Mouse (Mus musculus) intestine, embryonic 14.5 days (tissue): ENCODE measurements at regions not wholly inside any gene's neighbourhood (a gene's known extent, or its start where the extent isn't known, plus 50 kb on each side); places are given as distances from the start of the nearest gene placed in this dataset.
A peak's percentile ranks its signal among the peaks of the same experiment; 100 is the strongest.

Experiments
- ATAC-seq: fragments of 200-750 bp; cut with Nextera tagmentation; replicated peaks from 2 replicates; pipeline ENCODE4 v1.8.0; 2017; ENCODE audit warnings: low read depth, moderate number of reproducible peaks, moderate TSS enrichment, moderate library complexity; ENCODE audit not compliant: low FRiP score, low TSS enrichment
- DNase-seq: peaks from one replicate; pipeline ENCODE4 v3.0.0-alpha.2; 2018; ENCODE audit warnings: low spot score
- H3K27ac ChIP-seq: fragments of 300-500 bp; sonication (generic); 2 replicates; pipeline ENCODE4 v1.5.1; 2014; ENCODE audit warnings: low read depth, mild to moderate bottlenecking, control low read depth
- H3K27me3 ChIP-seq: fragments of 300-500 bp; sonication (generic); replicated peaks from 2 replicates; pipeline ENCODE4 v1.6.1; 2014; ENCODE audit warnings: low read length, control low read depth; ENCODE audit not compliant: control insufficient read depth, insufficient read depth
- H3K36me3 ChIP-seq: fragments of 300-500 bp; sonication (generic); 2 replicates; pipeline ENCODE4 v1.6.1; 2014; ENCODE audit warnings: low read length, control low read depth; ENCODE audit not compliant: control insufficient read depth, insufficient read depth
- H3K4me1 ChIP-seq: fragments of 300-500 bp; sonication (generic); replicated peaks from 2 replicates; pipeline ENCODE4 v1.6.1; 2014; ENCODE audit warnings: low read length, control low read depth, mixed read lengths; ENCODE audit not compliant: control insufficient read depth, insufficient read depth
- H3K4me2 ChIP-seq: fragments of 300-500 bp; sonication (generic); 2 replicates; pipeline ENCODE4 v1.6.1; 2014; ENCODE audit warnings: low read length
- H3K4me3 ChIP-seq: fragments of 300-500 bp; sonication (generic); 2 replicates; pipeline ENCODE4 v1.5.1; 2014; ENCODE audit warnings: low read depth, low read length, control low read depth, mixed read lengths
- H3K9ac ChIP-seq: fragments of 300-500 bp; sonication (generic); 2 replicates; pipeline ENCODE4 v1.6.1; 2014; ENCODE audit warnings: mild to moderate bottlenecking, low read length
- H3K9me3 ChIP-seq: fragments of 300-500 bp; sonication (generic); 2 replicates; pipeline ENCODE4 v1.6.1; 2016; ENCODE audit warnings: low read length, control low read depth; ENCODE audit not compliant: control insufficient read depth
- WGBS: fragments of 180-500 bp; shearing (Covaris S2); extraction: QIAGEN DNeasy Blood & Tissue Kit; methylation state at CpG from one replicate; pipeline ENCODE4 v1.1.7; 2014; 5-methylcytosine and 5-hydroxymethylcytosine counted together

GRCm38 (mm10) chr15:62112151-62112550 is 1189.3 kb upstream of the A1bg start:
- H3K4me3 ChIP-seq, result no peak overlapping the region
- no peak overlapping the region for H3K4me2 ChIP-seq
- no peak for DNase-seq
- 55% methylated on average over 2 of the region's 2 CpGs for WGBS
- H3K9ac ChIP-seq, result no peak overlapping the region
- H3K27me3 ChIP-seq, result no peaks in the 10 kb centered on the region
- H3K27ac ChIP-seq, result no peak overlapping the region
- no peak for ATAC-seq
- H3K4me1 ChIP-seq, result no peaks in the 10 kb centered on the region; the same call in none of the 2 replicates
- no peaks in the 10 kb centered on the region for H3K9me3 ChIP-seq
- H3K36me3 ChIP-seq, result no peaks in the 10 kb centered on the region

- WGBS, result 67% methylated on average over 3 of the region's 3 CpGs
- Histone ChIP-seq H3K4me2 (no peak overlapping the region), H3K36me3 (no peaks in the 10 kb centered on the region), H3K4me1 (peaks cover 13% of the 10 kb centered on the region), H3K27ac (no peak overlapping the region), H3K27me3 (no peaks in the 10 kb centered on the region), H3K9me3 (no peaks in the 10 kb centered on the region), H3K9ac (no peak overlapping the region), H3K4me3 (no peak overlapping the region)
- ATAC-seq (no peak), DNase-seq (no peak)
Measured at GRCm38 (mm10) chr15:62107976-62108375, 1185.2 kb upstream of the A1bg start.

- WGBS, result 34% methylated on average over 5 of the region's 5 CpGs
- no peak overlapping the region for H3K4me2 ChIP-seq
- no peak overlapping the region for H3K9ac ChIP-seq
- H3K36me3 ChIP-seq, result no peaks in the 10 kb centered on the region
- peaks cover 4% of the 10 kb centered on the region; the same call in 1 of the 2 replicates for H3K9me3 ChIP-seq
- ATAC-seq (peak; percentile 66), DNase-seq (peak; percentile 66)
- H3K27me3 ChIP-seq, result no peaks in the 10 kb centered on the region
- H3K4me1 ChIP-seq, result peaks cover 13% of the 10 kb centered on the region
- no peak overlapping the region for H3K4me3 ChIP-seq
- peak overlapping the region; percentile 18; the same call in 1 of the 2 replicates for H3K27ac ChIP-seq
Measured at GRCm38 (mm10) chr15:62106518-62106975, 1183.7 kb upstream of the A1bg start.

- DNase-seq, result no peak
- H3K9me3 ChIP-seq, result peaks cover 4% of the 10 kb centered on the region; the same call in 1 of the 2 replicates
- H3K4me2 ChIP-seq, result no peak overlapping the region
- H3K27ac ChIP-seq, result peak overlapping the region; percentile 18; the same call in 1 of the 2 replicates
- 54% methylated on average over 9 of the region's 9 CpGs for WGBS
- no peaks in the 10 kb centered on the region for H3K36me3 ChIP-seq
- no peak for ATAC-seq
- no peak overlapping the region for H3K4me3 ChIP-seq
- no peaks in the 10 kb centered on the region for H3K27me3 ChIP-seq
- peaks cover 13% of the 10 kb centered on the region for H3K4me1 ChIP-seq
- H3K9ac ChIP-seq, result no peak overlapping the region
Measured at GRCm38 (mm10) chr15:62105483-62105882, 1182.7 kb upstream of the A1bg start.

- no peaks in the 10 kb centered on the region for H3K36me3 ChIP-seq
- no peak for DNase-seq
- WGBS, result 55% methylated on average over 7 of the region's 7 CpGs
- H3K4me3 ChIP-seq, result no peak overlapping the region
- H3K9me3 ChIP-seq, result peaks cover 4% of the 10 kb centered on the region; the same call in 1 of the 2 replicates
- H3K9ac ChIP-seq, result no peak overlapping the region
- no peak overlapping the region for H3K27ac ChIP-seq
- peaks cover 13% of the 10 kb centered on the region for H3K4me1 ChIP-seq
- H3K27me3 ChIP-seq, result no peaks in the 10 kb centered on the region
- ATAC-seq, result no peak
- no peak overlapping the region for H3K4me2 ChIP-seq
Measured at GRCm38 (mm10) chr15:62104653-62105052, 1181.8 kb upstream of the A1bg start.

- no peaks in the 10 kb centered on the region for H3K36me3 ChIP-seq
- 85% methylated on average over 6 of the region's 6 CpGs for WGBS
- H3K27me3 ChIP-seq, result no peaks in the 10 kb centered on the region
- no peak overlapping the region for H3K4me2 ChIP-seq
- H3K27ac ChIP-seq, result no peak overlapping the region
- DNase-seq (no peak), ATAC-seq (no peak)
- H3K9ac ChIP-seq, result no peak overlapping the region
- H3K4me3 ChIP-seq, result no peak overlapping the region
- peaks cover 4% of the 10 kb centered on the region; the same call in 1 of the 2 replicates for H3K9me3 ChIP-seq
- H3K4me1 ChIP-seq, result no peaks in the 10 kb centered on the region
Measured at GRCm38 (mm10) chr15:62099683-62100082, 1176.9 kb upstream of the A1bg start.

- Histone ChIP-seq H3K9ac (no peak overlapping the region), H3K27ac (no peak overlapping the region), H3K36me3 (no peaks in the 10 kb centered on the region), H3K4me2 (no peak overlapping the region), H3K4me1 (no peaks in the 10 kb centered on the region), H3K4me3 (no peak overlapping the region), H3K9me3 (peaks cover 4% of the 10 kb centered on the region; the same call in 1 of the 2 replicates), H3K27me3 (no peaks in the 10 kb centered on the region)
- peak; percentile 67 for DNase-seq
- WGBS, result 45% methylated on average over 16 of the region's 16 CpGs
- ATAC-seq, result peak; percentile 62; the same call in 1 of the 2 replicates
Measured at GRCm38 (mm10) chr15:62098791-62099660, 1176.2 kb upstream of the A1bg start.

GRCm38 (mm10) chr15:62096778-62097177 is 1174.0 kb upstream of the A1bg start:
- 89% methylated on average over 7 of the region's 7 CpGs for WGBS
- ATAC-seq (no peak), DNase-seq (no peak)
- Histone ChIP-seq H3K9me3 (no peaks in the 10 kb centered on the region), H3K9ac (no peak overlapping the region), H3K27ac (no peak overlapping the region), H3K36me3 (no peaks in the 10 kb centered on the region), H3K4me1 (peaks cover 12% of the 10 kb centered on the region), H3K4me3 (no peak overlapping the region), H3K27me3 (no peaks in the 10 kb centered on the region), H3K4me2 (no peak overlapping the region)
